Mouse (Mus musculus) lung, postnatal 0 days (tissue): ENCODE data around the gene Antxr1.

Experiments used
- CTCF ChIP-seq: IDR thresholded peaks from 2 replicates; pipeline ENCODE4 v1.5.1; 2016; ENCODE audit warnings: antibody characterized with exemption, mild to moderate bottlenecking
- EP300 ChIP-seq: IDR thresholded peaks from 2 replicates; pipeline ENCODE4 v1.6.1; 2016; ENCODE audit warnings: antibody characterized with exemption, mild to moderate bottlenecking, control low read depth

DNA sequence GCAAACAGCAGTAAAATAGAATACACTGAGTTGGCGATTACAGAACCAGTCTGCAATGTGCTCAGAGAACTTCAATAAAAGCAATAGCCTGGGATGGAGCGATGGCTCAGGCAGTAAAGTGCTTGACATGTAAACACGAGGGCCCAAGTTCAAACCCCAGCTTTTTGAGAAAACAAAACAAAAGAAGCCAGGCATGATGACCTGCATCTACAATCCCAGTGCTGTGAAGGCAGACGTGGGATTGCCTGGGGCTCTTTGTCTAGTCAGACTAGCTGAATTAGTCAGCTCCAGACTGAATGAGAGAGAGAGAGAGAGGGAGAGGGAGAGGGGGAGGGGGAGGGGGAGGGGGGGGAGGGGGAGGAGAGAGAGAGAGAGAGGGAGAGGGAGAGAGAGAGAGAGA, 33.6 kb downstream of the Antxr1 start:
- TF ChIP-seq CTCF (no peak), EP300 (no peak)
